Mouse (Mus musculus) spleen, postnatal 4 days (tissue): ENCODE measurements around the gene Anks1b.

Source experiments
- DNase-seq, 2 experiments: peaks; one replicate each; pipeline ENCODE4 v3.0.0; 2022; ENCODE audit warnings: low spot score in 2 of 2

The Anks1b gene

DNA sequence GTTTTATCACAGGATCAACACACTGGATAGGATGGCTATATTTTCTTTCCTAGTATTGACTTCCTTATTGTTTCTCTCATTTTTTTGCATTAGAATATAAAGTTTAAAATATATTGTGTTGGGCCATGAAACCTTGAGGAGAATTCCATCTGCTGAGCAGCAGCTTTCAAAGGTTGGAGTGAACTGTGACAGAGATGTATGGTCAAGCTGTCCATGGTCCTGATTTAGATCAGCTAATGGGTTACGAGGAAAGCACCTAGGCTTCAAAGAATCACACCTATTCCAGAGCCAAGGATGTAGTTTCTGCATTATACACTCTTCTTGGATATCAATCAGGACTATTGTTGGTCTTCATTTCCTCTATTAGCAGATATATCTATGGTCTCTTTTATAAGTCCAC, 503.3 kb downstream of the Anks1b start:
- DNase-seq, result no peak

GRCm38 (mm10) chr10:90380062-90380461, 506.8 kb downstream of the Anks1b start:
- DNase-seq, result no peak

GRCm38 (mm10) chr10:90380704-90381339, 507.5 kb downstream of the Anks1b start:
- DNase-seq, result no peak

DNA sequence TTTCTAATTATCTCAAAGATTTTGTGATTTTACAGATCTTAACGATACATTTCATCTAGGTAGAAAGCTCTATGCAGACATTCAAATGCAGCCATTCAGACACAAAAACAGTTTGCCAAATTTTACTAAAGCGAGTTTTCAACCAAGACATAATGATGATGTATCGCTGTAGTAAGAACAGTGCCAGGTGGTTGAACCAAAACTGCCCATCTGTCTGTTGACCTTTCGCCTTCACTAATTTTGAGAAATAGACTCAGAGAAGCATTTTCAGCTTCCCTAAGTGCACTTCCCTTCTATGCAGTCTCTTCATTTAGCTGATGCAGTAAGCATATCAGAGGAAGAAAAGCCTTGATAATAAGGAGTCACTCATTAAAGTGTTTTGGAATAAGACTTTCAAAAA, 527.1 kb downstream of the Anks1b start:
- no peak for DNase-seq

DNA sequence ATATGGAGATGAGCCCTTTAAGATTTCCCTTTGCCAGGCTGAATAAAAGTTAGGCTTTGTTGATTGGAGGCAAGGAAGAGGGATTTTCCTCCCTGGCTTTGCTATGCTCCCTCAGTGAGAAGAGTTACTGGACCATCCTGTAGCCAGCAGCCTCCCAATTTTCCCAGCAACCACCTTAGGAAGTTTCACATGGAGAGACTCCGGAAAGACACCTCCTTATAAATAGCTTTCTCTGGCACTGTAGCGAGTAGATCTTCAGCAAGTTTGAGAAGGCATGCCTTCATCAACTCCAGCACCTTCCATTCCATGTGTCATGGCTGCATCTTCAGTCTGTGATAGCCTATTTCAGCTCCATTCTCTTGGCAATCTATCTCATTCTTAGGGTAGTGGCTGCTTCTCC, 535.2 kb downstream of the Anks1b start:
- DNase-seq, result no peak

GRCm38 (mm10) chr10:90431527-90431926, 558.2 kb downstream of the Anks1b start:
- no peak for DNase-seq

DNA sequence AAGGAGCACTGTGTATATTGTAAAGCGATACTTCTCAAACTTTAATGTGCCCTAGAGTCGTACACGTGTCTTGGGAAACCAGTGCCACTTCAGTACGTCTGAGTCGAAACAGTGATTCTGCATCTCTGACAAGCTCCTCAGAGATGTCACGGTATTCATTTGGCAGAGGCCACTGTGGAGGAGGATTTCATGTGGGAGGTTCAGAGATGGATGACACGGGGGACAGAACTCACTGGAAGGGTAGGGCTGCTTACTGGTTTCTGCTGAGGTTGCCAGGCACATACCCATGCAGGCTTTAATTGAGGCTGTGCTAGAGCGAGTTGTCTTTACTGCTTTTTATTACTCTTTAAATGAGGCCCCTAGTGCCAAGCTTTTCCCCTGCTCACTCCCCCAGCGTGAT, 558.7 kb downstream of the Anks1b start:
- no peak for DNase-seq

DNA sequence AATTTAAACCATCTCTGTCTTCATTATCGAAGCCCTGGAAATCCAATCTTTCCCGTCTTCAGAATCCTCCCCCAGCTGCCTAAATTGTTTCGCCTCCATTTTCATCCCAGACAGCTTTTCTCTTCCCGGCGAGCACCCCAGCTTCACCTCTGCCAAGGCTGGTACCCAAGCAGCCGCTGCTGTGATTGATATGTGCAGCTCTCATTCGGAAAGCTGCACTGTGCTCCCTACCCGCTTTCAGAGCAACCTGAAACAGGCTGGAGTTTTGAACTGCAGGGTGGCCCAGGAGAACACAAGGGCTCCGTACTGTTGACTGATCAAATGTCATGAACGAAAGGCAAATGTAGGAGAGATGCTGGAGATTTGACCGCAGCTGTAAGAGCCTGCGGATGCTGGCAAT, 559.2 kb downstream of the Anks1b start:
- DNase-seq, result no peak

DNA sequence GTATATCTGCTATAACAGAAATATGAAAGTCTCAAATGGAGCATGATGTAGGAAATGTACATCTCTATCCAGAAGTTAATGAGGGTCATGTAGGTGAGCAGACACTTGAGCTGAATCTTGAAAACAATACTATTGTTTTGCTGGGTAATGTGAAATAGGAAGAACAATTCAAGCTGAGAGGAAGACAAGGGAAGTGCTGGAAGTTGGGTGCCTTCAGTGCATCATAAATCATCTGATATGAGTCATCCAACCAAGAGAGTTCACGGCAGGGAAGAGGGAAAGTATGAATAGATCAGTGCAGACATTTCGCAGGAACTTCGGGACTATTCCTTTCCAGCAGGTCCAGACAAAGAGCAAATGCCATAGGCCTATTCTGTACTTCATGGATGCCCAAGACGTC, 567.7 kb downstream of the Anks1b start:
- DNase-seq, result no peak

DNA sequence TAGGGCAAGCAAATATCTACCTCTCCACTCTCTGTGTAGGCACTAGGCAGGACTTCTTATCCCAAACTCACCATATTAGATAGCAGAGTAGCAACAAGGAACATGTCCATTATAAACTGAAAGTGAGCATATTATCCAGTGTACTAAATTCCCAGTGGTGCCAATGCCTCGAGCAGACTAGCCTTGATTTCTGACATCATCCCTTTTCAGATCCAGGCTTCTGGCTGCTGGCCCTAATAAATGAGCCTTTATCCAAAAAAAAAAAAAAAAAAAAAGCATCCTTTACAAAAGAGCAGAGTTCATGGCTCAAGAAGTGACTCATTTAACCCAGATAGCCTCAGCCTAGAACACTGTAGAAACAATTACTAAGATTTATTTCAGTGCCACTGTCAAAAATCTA, 568.3 kb downstream of the Anks1b start:
- no peak for DNase-seq

DNA sequence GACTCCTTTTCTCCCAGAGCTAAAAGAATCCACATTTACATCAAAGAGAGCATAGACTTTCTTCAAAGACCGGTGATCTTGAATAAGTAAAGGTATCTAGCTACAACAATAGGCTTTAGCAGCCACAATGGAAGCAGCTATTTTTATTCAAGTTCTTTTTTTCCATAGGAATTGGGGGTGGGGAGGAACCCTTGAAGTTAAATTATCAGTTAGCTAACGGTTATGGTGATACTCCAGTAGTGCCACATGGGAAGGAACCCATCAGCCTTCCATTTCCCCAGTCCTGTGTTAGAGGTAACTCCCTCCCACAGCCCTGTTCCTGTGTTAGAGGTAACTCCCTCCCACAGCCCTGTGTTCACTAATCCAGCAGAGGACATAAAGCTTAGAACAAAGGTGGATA, 591.6 kb downstream of the Anks1b start:
- no peak for DNase-seq

DNA sequence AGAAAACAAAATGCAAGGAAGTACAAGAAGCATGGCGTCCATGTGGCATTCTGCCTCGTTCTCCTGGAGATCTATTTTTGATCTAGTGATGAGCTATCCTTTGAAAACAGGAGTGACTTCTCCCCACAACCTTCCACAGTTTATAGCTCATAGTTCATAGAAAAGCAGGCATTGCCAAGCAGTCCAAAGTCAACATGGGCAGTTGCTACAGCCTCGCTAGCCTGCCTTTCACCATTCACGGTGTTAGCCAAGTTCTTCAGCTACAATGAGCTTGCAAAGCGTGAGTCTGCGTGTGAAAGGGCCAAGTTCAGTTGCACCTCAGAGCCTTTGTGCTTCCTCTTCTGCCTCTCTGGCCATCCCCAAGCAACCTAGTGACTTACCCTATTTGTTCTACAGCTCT, 592.1 kb downstream of the Anks1b start:
- no peak for DNase-seq

DNA sequence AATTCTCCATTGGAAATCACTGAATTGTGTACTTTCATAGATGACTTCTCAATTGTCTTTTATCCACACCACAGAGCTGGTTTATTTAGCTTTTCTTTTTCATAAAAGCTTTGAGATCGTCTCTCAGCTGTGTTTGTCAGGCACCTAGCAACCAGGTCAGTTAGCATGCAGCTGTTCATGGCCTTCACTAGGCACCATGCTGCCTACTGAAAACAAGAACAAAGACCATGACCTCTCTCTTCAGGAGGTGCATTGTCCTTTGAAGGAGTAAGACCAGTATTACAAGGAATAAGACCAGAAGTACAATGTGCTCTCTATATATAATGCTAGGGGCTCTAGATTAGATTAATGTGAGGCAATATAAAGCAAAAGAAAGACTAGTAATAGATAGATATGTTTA, 594.2 kb downstream of the Anks1b start:
- DNase-seq, result no peak

DNA sequence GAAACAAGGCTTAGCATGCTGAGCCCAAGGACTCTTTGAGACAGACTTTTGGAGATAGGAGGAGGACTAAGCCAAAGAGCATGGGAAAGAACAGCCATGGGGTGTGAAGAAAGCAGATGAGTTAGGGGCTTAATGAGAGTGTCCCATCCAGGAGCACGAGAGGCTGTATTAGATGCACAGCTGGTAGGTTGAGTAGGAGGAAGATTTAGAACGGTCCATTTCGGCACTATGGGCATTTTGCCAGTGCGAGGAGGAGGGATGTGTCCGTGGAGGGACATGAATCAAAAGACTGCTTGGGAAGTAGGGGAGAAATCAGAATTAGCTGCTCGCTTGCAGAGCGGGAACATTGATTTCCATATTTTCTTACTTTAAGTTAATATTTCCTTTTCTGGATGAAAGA, 620.1 kb downstream of the Anks1b start:
- no peak for DNase-seq

DNA sequence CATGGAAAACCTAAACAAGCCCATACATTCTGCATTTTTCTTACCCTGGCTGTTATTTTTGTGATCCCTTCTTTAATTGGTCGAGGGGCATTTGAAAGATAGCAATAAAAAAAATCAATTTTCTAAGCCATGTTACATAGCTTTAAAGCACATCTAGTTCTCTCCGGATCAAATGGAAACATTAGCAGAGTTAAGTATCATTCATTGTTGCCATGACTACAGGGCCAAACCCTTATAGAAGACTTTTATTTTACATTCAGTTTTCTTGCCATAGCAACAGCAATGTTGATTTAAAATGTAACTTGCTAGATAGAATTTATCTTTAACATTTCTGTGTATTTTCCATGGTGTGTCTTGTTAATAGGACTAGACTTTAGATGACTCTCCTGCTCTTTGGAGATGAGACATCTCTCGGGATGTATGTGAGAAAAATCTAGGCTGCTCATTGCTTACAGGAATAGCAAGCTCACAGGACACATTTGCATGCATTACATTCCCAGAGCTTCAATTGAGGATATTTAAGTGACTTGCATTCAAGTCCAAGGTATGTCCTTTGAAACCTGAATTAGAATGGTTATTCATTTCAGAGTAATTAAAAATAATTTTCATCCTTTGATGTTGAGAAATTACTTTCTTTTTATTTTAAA, 620.8 kb downstream of the Anks1b start:
- no peak for DNase-seq

DNA sequence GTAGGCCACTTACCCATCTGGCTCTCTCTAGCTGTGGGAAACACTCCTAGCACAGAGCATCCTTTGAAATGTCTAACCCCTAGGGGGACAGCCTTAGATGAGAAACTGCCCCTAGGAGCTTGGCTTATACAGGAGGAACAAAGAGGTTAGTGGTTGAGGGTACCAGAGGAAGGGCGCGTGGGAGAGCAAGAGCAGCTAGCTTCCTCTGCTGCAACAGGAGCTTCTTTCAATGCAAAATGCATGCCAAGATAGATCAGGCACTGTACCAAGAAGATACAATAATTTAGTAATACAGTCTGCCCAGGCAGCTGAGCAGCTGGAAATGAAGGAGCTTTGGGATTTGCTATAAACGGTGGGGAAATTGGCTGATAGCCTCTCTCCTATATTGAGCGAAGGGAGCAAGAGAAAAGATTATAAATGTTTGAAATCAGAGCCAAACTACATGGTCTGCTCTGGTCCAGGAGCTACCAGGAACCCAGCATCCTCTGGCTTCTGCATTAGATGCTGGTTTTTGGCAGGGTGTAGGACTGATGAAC, 621.7 kb downstream of the Anks1b start:
- DNase-seq, result no peak

DNA sequence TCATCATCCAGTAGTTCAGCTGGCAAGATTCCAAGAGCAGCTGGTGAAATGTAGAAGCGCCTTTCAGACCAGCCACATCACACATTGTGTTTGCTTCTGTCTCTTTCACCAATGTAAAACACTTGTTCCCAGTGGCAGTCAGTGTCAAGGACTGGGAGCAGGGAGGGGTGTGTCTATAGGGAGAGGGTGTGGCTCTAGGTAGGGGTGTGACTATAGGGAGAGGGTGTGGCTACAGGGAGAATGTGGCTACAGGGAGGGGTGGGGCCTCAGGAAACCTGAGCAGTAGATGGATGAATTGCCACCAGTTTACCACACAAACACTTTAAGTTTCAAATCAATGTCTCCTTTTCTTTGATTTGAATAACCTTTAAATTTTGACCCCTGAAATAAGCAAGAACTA, 634.3 kb downstream of the Anks1b start:
- DNase-seq, result no peak

GRCm38 (mm10) chr10:90512801-90513200, 639.5 kb downstream of the Anks1b start:
- no peak for DNase-seq

- DNase-seq, result no peak
These were observed 658.5 kb downstream of the Anks1b start for GRCm38 (mm10) chr10:90531813-90532212.

- no peak for DNase-seq
These were observed 662.1 kb downstream of the Anks1b start for GRCm38 (mm10) chr10:90535370-90535769.

DNA sequence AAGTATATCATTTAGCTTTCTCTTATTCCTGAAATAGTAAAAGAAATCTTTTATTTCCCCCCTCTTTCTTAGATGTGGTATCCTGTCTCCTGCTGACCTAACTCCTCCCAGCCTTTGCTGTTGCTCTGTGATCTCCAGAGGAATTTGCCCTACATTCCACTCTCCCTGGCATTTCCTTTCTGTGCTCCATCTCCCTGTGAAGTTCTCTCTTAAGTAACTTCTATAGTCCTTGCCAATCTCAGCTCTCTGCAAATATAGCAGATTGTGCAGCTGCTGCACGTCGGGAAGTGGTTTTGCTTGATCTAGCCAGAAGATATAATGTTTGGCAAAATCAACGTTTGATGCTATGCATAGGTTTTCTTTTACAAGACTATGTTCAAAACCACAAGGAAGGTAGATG, 673.3 kb downstream of the Anks1b start:
- DNase-seq, result no peak

GRCm38 (mm10) chr10:90562906-90563305, 689.6 kb downstream of the Anks1b start:
- DNase-seq, result no peak

GRCm38 (mm10) chr10:90576191-90577098, 703.1 kb downstream of the Anks1b start:
- DNase-seq, result no peak
